Mouse (Mus musculus) stomach, postnatal 0 days (tissue): ENCODE data around the gene Slc25a13.

Source experiments
- CTCF ChIP-seq: IDR thresholded peaks from 2 replicates; pipeline ENCODE4 v1.5.1; 2016; ENCODE audit warnings: antibody characterized with exemption, low read depth, mild to moderate bottlenecking, moderate library complexity
- EP300 ChIP-seq: optimal IDR thresholded peaks from 2 replicates; pipeline ENCODE3; 2016; ENCODE audit warnings: antibody characterized with exemption

- no peak for TF ChIP-seq EP300
- no peak for TF ChIP-seq CTCF
Measured at GRCm38 (mm10) chr6:5991817-5992755, 224.9 kb downstream of the Slc25a13 start.
